Mouse (Mus musculus): ENCODE data around the gene Dock6.

DNA sequence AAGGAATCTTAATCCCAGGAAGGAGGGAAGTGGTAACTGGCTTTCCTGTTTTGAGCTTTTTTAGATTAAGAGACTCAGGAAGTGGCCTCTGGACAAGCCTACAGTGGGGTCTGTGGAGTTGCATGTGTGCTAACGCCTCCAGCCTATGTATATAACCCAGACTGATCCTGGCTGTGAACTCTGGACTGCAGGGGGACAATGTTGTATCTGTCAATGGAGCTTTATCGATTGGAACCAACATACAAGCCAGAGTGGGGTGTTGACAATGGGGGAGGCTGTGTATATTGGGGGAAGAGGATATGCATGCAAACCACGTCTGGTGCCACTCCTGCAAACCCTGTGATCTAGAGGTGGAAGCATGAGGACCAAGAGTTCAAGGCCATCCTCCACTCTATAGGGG is 46.1 kb downstream of the Dock6 start:
- TF ChIP-seq CTCF (conservative IDR thresholded peaks at IDR 0.05; ENCODE audit: low read length) (no peak), NANOG (IDR thresholded peaks at IDR 0.05; ENCODE audit: borderline replicate concordance, low read length) (no peak), POU5F1 (IDR thresholded peaks at IDR 0.05; ENCODE audit: borderline replicate concordance, low read length) (no peak)

All from E14TG2a.4 (cell line).